Mouse (Mus musculus) left cerebral cortex, adult 2 months (tissue): ENCODE data around the gene Pnmt. TPM values are rescaled to one million over a fixed set of nuclear protein-coding genes. Genes with fewer than 3 reads are reported as not detected.

Experiments used
- DNase-seq, 2 experiments: peaks; one replicate each; pipeline ENCODE4 v3.0.0; 2021 to 2022; ENCODE audit warnings: low spot score in 2 of 2, mixed read lengths in 1 of 2; ENCODE audit errors: extremely low spot score in 1 of 2
- H3K27ac ChIP-seq: fragments of 200-600 bp; 2 replicates; pipeline ENCODE4 v1.8.1; 2022
- H3K4me3 ChIP-seq: fragments of 200-600 bp; 2 replicates; pipeline ENCODE4 v1.8.1; 2022
- CTCF ChIP-seq: fragments of 200-600 bp; IDR thresholded peaks from 2 replicates; pipeline ENCODE4 v1.8.1; 2022; ENCODE audit warnings: antibody characterized with exemption, mild to moderate bottlenecking, moderate library complexity
- intact Hi-C: fragments of 180-260 bp; cut with DNase I; formaldehyde crosslinking; loops from one replicate; pipeline ENCODE4 v1.15.1; 2025
- total RNA-seq, 2 experiments: library from RNA; stranded (reverse); gene quantifications; 2 replicates each; pipeline ENCODE4 v1.2.3; 2021

Pnmt gene
- total RNA-seq, 2 experiments from 2014 or later: 0.51 TPM; not detected in 1

- intact Hi-C loops: no loop called here
- Histone ChIP-seq H3K4me3 (no peak overlapping the region), H3K27ac (peak overlapping the region; percentile 70)
- DNase-seq: no peak
- no peak for TF ChIP-seq CTCF
Observed at GRCm38 (mm10) chr11:98360866-98361521, 25.3 kb upstream of the Pnmt start.

GRCm38 (mm10) chr11:98363817-98364216 is 22.4 kb upstream of the Pnmt start:
- no peak for DNase-seq
- H3K27ac ChIP-seq: no peak overlapping the region
- intact Hi-C loops: no loop called here
- no peak for TF ChIP-seq CTCF
- no peak overlapping the region for H3K4me3 ChIP-seq

GRCm38 (mm10) chr11:98364410-98364809 is 21.8 kb upstream of the Pnmt start:
- Histone ChIP-seq H3K4me3 (no peak overlapping the region), H3K27ac (no peak overlapping the region)
- intact Hi-C loops: no loop called here
- no peak for TF ChIP-seq CTCF
- DNase-seq: no peak

GRCm38 (mm10) chr11:98366290-98366689 is 20.0 kb upstream of the Pnmt start:
- no peak for DNase-seq
- no peak for TF ChIP-seq CTCF
- no peak overlapping the region for H3K4me3 ChIP-seq
- intact Hi-C loops: no loop called here
- peak overlapping the region; percentile 76 for H3K27ac ChIP-seq

GRCm38 (mm10) chr11:98367171-98367862 is 18.9 kb upstream of the Pnmt start:
- Histone ChIP-seq H3K27ac (peak overlapping the region; percentile 76; the same call in 1 of the 2 replicates), H3K4me3 (no peak overlapping the region)
- no peak for TF ChIP-seq CTCF
- DNase-seq: no peak
- intact Hi-C loops: no loop called here

DNA sequence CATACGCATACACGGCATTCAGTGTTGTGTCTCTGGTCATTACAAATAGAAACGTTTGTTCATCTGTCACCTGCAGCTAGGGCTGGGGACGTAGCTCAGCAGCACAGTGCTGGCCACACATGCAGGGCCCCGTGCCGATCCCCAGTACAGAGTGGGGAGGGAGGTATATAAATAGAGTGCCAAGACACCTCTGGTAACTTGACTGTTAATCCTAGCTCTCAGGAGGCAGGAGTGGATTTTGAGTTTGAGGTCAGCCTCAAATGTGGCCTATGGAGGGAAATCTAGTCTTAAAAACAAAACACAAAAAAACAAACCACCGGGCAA is 18.4 kb upstream of the Pnmt start:
- DNase-seq: no peak
- Histone ChIP-seq H3K27ac (peak overlapping the region; percentile 76; the same call in 1 of the 2 replicates), H3K4me3 (no peak overlapping the region)
- TF ChIP-seq CTCF: no peak
- intact Hi-C loops: no loop called here

DNA sequence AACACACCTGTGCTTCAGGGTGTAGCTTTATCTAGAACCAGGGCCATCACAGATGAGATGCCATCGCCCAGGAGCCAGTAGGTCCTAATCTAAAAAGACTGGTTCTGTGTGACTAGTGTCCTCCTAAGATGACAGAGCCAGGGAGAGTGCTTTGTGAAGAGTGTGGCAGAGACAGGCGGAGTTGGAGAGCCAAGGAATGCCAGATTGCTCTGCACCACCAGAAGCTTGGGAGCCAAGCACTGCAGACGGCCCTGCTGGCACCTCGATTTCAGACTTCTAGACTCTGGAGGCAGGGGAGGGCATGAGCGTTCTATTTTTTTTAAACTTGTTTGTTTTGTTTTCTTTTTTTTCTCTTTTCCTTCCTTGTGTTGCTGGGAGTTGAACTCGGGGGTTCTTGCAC is 16.9 kb upstream of the Pnmt start:
- no peak for TF ChIP-seq CTCF
- intact Hi-C loops: no loop called here
- no peak overlapping the region for H3K4me3 ChIP-seq
- DNase-seq: no peak
- H3K27ac ChIP-seq: peak overlapping the region; percentile 29

DNA sequence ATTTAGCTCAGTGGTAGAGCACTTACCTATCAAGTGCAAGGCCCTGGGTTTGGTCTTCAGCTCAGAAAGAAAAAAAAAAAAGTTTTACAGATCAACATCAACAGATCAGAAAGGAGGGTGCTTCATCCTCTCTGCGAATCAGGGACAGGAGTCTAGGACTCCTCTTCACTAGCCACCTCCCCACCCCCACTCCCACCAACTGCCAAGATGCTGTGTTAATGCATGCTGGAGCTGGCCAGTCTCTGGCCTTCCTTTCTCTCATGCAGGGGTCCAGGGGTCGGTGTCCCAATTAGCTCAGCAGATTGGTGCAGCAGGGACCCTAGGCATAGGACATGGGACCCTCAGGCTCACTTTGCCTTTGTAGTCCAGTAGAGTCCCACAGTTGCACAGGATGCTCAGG is 15.7 kb upstream of the Pnmt start:
- Histone ChIP-seq H3K27ac (0 out of 2 replicates have a peak overlapping the region, but pooled peaks have one; percentile 26), H3K4me3 (no peak overlapping the region)
- no peak for DNase-seq
- intact Hi-C loops: no loop called here
- no peak for TF ChIP-seq CTCF

DNA sequence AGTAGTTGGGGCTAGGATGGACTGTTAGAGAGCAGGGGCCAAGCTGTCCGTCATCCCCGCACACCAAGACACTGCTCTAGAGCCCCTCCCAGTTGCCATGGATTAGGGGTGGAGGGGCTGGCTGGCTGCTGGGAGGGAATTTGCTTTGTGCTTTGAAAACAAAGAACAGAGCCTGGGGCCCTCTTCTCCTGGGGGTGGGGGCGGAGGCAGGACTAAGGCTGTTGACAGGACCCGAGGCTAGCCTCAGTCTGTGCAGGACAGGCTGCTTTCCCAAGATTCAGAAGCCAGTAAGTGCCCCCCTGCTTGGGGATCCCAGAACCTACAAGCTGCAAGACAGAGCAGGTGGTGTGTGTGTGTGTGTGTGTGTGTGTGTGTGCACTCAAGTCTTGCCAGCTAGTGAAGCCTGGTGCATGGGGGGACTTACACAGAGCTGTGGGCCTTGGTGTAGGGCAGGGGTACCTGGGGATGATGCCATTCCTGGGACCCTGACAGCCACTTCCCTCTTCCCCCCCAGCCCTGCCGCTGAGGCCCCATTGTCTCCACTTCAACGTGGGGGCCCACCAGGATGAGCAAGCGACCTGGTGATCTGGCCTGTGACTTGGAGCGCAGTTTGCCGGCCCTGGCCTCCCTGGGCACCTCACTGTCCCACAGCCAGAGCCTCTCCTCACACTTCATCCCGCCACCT is 14.6 kb upstream of the Pnmt start:
- peak overlapping the region; percentile 47; the same call in 1 of the 2 replicates for H3K27ac ChIP-seq
- no peak for TF ChIP-seq CTCF
- H3K4me3 ChIP-seq: no peak overlapping the region
- intact Hi-C loops: loop anchor here (1.0 kb wide), 1 partner anchor 29 kb away; no protein-coding TSS in a partner anchor
- DNase-seq: no peak

DNA sequence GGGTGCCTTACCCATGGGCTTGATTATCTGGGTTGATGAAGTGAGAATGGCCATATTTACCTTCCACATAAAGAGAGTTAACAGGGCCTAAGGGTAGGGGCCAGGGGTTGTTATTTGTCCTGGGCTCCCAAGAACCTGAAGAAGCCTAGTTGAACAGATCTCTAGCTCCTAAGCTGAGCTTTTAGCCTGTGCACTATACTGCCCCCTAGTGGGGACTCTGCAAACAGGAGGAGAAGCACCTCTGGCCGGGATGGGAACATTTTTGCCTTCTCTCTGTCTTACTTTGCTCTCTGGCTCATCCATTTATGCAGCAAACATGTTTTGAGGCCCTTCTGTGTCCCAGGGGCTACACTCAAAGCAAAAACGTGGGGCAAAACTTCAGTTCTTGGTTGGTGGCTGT is 13.8 kb upstream of the Pnmt start:
- intact Hi-C loops: loop anchor here (1.0 kb wide), 1 partner anchor 30 kb away; no protein-coding TSS in a partner anchor
- H3K4me3 ChIP-seq: no peak overlapping the region
- TF ChIP-seq CTCF: peak; percentile 94
- DNase-seq: peak in 1 of 2 experiments; percentile 47
- H3K27ac ChIP-seq: peak overlapping the region; percentile 32; the same call in 1 of the 2 replicates

DNA sequence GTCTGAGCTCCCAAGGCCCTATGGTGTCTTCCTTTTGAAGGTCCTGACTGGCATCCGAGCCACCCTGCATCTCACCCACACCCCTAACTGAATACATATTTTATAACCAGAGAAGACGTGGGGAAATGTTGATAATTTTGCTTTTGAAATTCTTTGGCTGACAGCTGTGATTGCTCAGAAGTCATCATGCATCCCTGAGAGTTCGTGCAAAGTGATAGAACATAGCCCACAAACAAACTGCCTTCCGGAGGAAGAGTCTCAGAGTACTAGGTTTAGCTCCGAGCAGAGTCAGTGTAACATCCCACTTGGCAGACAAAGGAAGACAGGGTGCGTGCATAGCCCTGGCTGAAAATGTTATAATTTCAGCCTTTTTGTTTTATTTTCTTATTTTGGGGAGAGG is 13.0 kb upstream of the Pnmt start:
- no peak overlapping the region for H3K4me3 ChIP-seq
- intact Hi-C loops: no loop called here
- peak overlapping the region; percentile 32; the same call in 1 of the 2 replicates for H3K27ac ChIP-seq
- no peak for TF ChIP-seq CTCF
- no peak for DNase-seq

- intact Hi-C loops: no loop called here
- H3K4me3 ChIP-seq: no peak overlapping the region
- no peak overlapping the region for H3K27ac ChIP-seq
- TF ChIP-seq CTCF: no peak
- no peak for DNase-seq
Observed at GRCm38 (mm10) chr11:98374266-98374665, 12.0 kb upstream of the Pnmt start.
